28 mouse cellular contexts compared by ENCODE assay signal in genomic region chr9:37116632-37117413, GRCm38 (mm10). TPM values are rescaled to one million over a fixed set of nuclear protein-coding genes. Genes with fewer than 3 reads are reported as not detected.
A peak's percentile ranks its signal among the peaks of the same experiment; 100 is the strongest.
DNase-seq lines count a peak whose midpoint lies in the region; ATAC-seq and TF ChIP-seq lines count a peak whose summit lies in the region.
"Had no signal": no experiment of that assay in that cellular context is flagged by ENCODE, and none has a peak within 500 bp of the region (broad histone marks: within the 10 kb centered on the region; RNA-seq: fewer than 3 reads in every experiment).

No protein-coding gene starts in this region.

- H3K4me3 ChIP-seq in hindbrain, embryonic 10.5 days = no peak overlapping the region
- H3K4me3 ChIP-seq in hindbrain, embryonic 11.5 days (ENCODE audit: low read depth, low read length) = no peak overlapping the region
- H3K4me3 ChIP-seq in kidney, postnatal 0 days (replicated peaks; ENCODE audit: low read depth, low read length) = no peak overlapping the region
- no peak overlapping the region for H3K4me3 ChIP-seq in midbrain, embryonic 13.5 days (replicated peaks)
- no peak overlapping the region for H3K4me3 ChIP-seq in midbrain, embryonic 14.5 days (replicated peaks; ENCODE audit: low read depth, low read length)
- H3K4me3 ChIP-seq: embryonic facial prominence, embryonic 13.5 days; heart, embryonic 12.5 days; limb, embryonic 10.5 days; limb, embryonic 15.5 days; liver, embryonic 13.5 days; stomach, embryonic 15.5 days had no signal

- no peaks in the 10 kb centered on the region for H3K27me3 ChIP-seq in hindbrain, embryonic 10.5 days (ENCODE audit: insufficient read depth, poor library complexity, severe bottlenecking)
- H3K27me3 ChIP-seq in hindbrain, embryonic 11.5 days (ENCODE audit: control insufficient read depth, insufficient read depth, low read length) = no peaks in the 10 kb centered on the region
- H3K27me3 ChIP-seq in kidney, postnatal 0 days (ENCODE audit: insufficient read depth, low read length) = no peaks in the 10 kb centered on the region
- no peaks in the 10 kb centered on the region for H3K27me3 ChIP-seq in midbrain, embryonic 13.5 days
- no peaks in the 10 kb centered on the region for H3K27me3 ChIP-seq in midbrain, embryonic 14.5 days (ENCODE audit: control insufficient read depth, insufficient read depth, low read length)
- H3K27me3 ChIP-seq: heart, embryonic 12.5 days; liver, embryonic 13.5 days; stomach, embryonic 15.5 days had no signal

- peaks cover 59% of the 10 kb centered on the region for H3K4me1 ChIP-seq in hindbrain, embryonic 10.5 days (replicated peaks)
- H3K4me1 ChIP-seq in hindbrain, embryonic 11.5 days (replicated peaks; ENCODE audit: control insufficient read depth, insufficient read depth, low read length) = peaks cover 11% of the 10 kb centered on the region; the same call in 1 of the 2 replicates
- peaks cover under 1% of the 10 kb centered on the region; the same call in 1 of the 2 replicates for H3K4me1 ChIP-seq in kidney, postnatal 0 days (replicated peaks; ENCODE audit: insufficient read depth, low read length)
- peaks cover 47% of the 10 kb centered on the region for H3K4me1 ChIP-seq in midbrain, embryonic 13.5 days (replicated peaks)
- H3K4me1 ChIP-seq in midbrain, embryonic 14.5 days (ENCODE audit: control insufficient read depth, insufficient read depth, low read length) = peaks cover 18% of the 10 kb centered on the region; the same call in 1 of the 2 replicates
- H3K4me1 ChIP-seq: liver, embryonic 13.5 days; stomach, embryonic 15.5 days had no signal

- DNase-seq in hindbrain, embryonic 10.5 days (ENCODE audit: low spot score) = no peak
- DNase-seq in hindbrain, embryonic 11.5 days (ENCODE audit: low spot score) = no peak
- no peak for DNase-seq in kidney, postnatal 0 days (ENCODE audit: low spot score)
- DNase-seq in kidney, postnatal 4 days = no peak
- no peak for DNase-seq in midbrain, embryonic 14.5 days
- peak; percentile 37 for DNase-seq in kidney, postnatal 14 days
- DNase-seq in thymus, adult 18-20 months = no peak
- DNase-seq: adrenal gland, postnatal 10 days; cerebellum, adult 11 months; cerebellum, adult 9-10 months; cerebellum, postnatal 36 days; gastrocnemius, postnatal 36 days; heart, adult 18-20 months; layer of hippocampus, postnatal 36 days; liver, embryonic 13.5 days; lung, adult 2 months; lung, postnatal 10 days; right cerebral cortex, postnatal 25 days; thymus, postnatal 14 days had no signal

- WGBS in hindbrain, embryonic 10.5 days = 75% methylated on average over 9 of the region's 9 CpGs
- WGBS in hindbrain, embryonic 11.5 days = 70% methylated on average over 9 of the region's 9 CpGs
- WGBS in kidney, postnatal 0 days = 67% methylated on average over 9 of the region's 9 CpGs
- 49% methylated on average over 9 of the region's 9 CpGs for WGBS in midbrain, embryonic 13.5 days
- 43% methylated on average over 9 of the region's 9 CpGs for WGBS in midbrain, embryonic 14.5 days

- H3K27ac ChIP-seq in hindbrain, embryonic 10.5 days = peak overlapping the region; percentile 74
- H3K27ac ChIP-seq in hindbrain, embryonic 11.5 days (ENCODE audit: low read depth, low read length) = no peak overlapping the region
- no peak overlapping the region for H3K27ac ChIP-seq in kidney, postnatal 0 days
- H3K27ac ChIP-seq in midbrain, embryonic 13.5 days = 0 out of 2 replicates have a peak overlapping the region, but pooled peaks have one; percentile 21
- no peak overlapping the region for H3K27ac ChIP-seq in midbrain, embryonic 14.5 days (replicated peaks; ENCODE audit: low read depth, low read length)
- H3K27ac ChIP-seq: embryonic facial prominence, embryonic 13.5 days; limb, embryonic 10.5 days; limb, embryonic 15.5 days; liver, embryonic 13.5 days; macrophage; stomach, embryonic 15.5 days had no signal

- peaks cover 30% of the 10 kb centered on the region for H3K36me3 ChIP-seq in hindbrain, embryonic 10.5 days
- H3K36me3 ChIP-seq in hindbrain, embryonic 11.5 days (ENCODE audit: control insufficient read depth, insufficient read depth, low read length) = no peaks in the 10 kb centered on the region
- H3K36me3 ChIP-seq in kidney, postnatal 0 days (ENCODE audit: insufficient read depth, low read length) = no peaks in the 10 kb centered on the region
- 0 out of 2 replicates have a peak, but pooled peaks cover 2% of the 10 kb centered on the region for H3K36me3 ChIP-seq in midbrain, embryonic 13.5 days
- H3K36me3 ChIP-seq in midbrain, embryonic 14.5 days (ENCODE audit: control insufficient read depth, insufficient read depth, low read length) = no peaks in the 10 kb centered on the region
- H3K36me3 ChIP-seq: embryonic facial prominence, embryonic 13.5 days; G1E; heart, embryonic 12.5 days; limb, embryonic 10.5 days; limb, embryonic 15.5 days; liver, embryonic 13.5 days; stomach, embryonic 15.5 days had no signal

- TF ChIP-seq CTCF in kidney, postnatal 0 days (IDR thresholded peaks at IDR 0.05; ENCODE audit: low read depth) = no peak

- no peak overlapping the region for H3K9ac ChIP-seq in hindbrain, embryonic 11.5 days (ENCODE audit: low read depth, low read length)
- H3K9ac ChIP-seq in kidney, postnatal 0 days (ENCODE audit: low read depth, low read length) = no peak overlapping the region
- H3K9ac ChIP-seq in midbrain, embryonic 13.5 days (replicated peaks) = no peak overlapping the region
- no peak overlapping the region for H3K9ac ChIP-seq in midbrain, embryonic 14.5 days (replicated peaks; ENCODE audit: low read length)
- H3K9ac ChIP-seq: embryonic facial prominence, embryonic 13.5 days; heart, embryonic 12.5 days; limb, embryonic 15.5 days; liver, embryonic 13.5 days; stomach, embryonic 15.5 days had no signal

- no peaks in the 10 kb centered on the region for H3K9me3 ChIP-seq in hindbrain, embryonic 10.5 days
- H3K9me3 ChIP-seq in hindbrain, embryonic 11.5 days (ENCODE audit: control insufficient read depth, low read length) = no peaks in the 10 kb centered on the region
- no peaks in the 10 kb centered on the region for H3K9me3 ChIP-seq in kidney, postnatal 0 days (replicated peaks; ENCODE audit: low read length)
- H3K9me3 ChIP-seq in midbrain, embryonic 13.5 days = no peaks in the 10 kb centered on the region
- no peaks in the 10 kb centered on the region for H3K9me3 ChIP-seq in midbrain, embryonic 14.5 days (ENCODE audit: control insufficient read depth, low read length)
- H3K9me3 ChIP-seq: embryonic facial prominence, embryonic 13.5 days; G1E; heart, embryonic 12.5 days; limb, embryonic 10.5 days; limb, embryonic 15.5 days; liver, embryonic 13.5 days; stomach, embryonic 15.5 days had no signal

- no peak overlapping the region for H3K4me2 ChIP-seq in hindbrain, embryonic 11.5 days (replicated peaks; ENCODE audit: low read depth, low read length)
- H3K4me2 ChIP-seq in kidney, postnatal 0 days (ENCODE audit: low read length) = no peak overlapping the region
- no peak overlapping the region for H3K4me2 ChIP-seq in midbrain, embryonic 13.5 days (replicated peaks)
- H3K4me2 ChIP-seq in midbrain, embryonic 14.5 days (ENCODE audit: low read length) = no peak overlapping the region
- H3K4me2 ChIP-seq: embryonic facial prominence, embryonic 13.5 days; heart, embryonic 12.5 days; limb, embryonic 15.5 days; liver, embryonic 13.5 days; stomach, embryonic 15.5 days had no signal

- no peak for ATAC-seq in hindbrain, embryonic 11.5 days (ENCODE audit: low FRiP score)
- ATAC-seq in kidney, postnatal 0 days (replicated peaks; ENCODE audit: low FRiP score, low read depth) = peak; percentile 86
- no peak for ATAC-seq in midbrain, embryonic 13.5 days
- ATAC-seq in midbrain, embryonic 14.5 days (ENCODE audit: low FRiP score, low TSS enrichment) = no peak
- ATAC-seq: hindbrain, embryonic 16.5 days had no signal

RNA-seq across cellular contexts. Expression of gene Pknox2, which starts 30.4 kb away (rescaled TPM):
- polyA plus RNA-seq in hindbrain, embryonic 10.5 days (2016; fragmentation: Nextera tagmentation; extraction: Ambion mirVana) = 35.0 and 40.3 TPM in 2 replicates
- 16.0 and 18.8 TPM in 2 replicates for polyA plus RNA-seq in hindbrain, embryonic 11.5 days (2014; fragmentation: Nextera tagmentation; extraction: Ambion mirVana)
- 6.0 and 8.2 TPM in 2 replicates for polyA plus RNA-seq in kidney, postnatal 0 days (2015; fragmentation: Nextera tagmentation; extraction: Ambion mirVana)
- 30.1 and 33.1 TPM in 2 replicates for polyA plus RNA-seq in midbrain, embryonic 13.5 days (2015; fragmentation: Nextera tagmentation; extraction: Ambion mirVana)
- polyA plus RNA-seq in midbrain, embryonic 14.5 days (2014; fragmentation: Nextera tagmentation; extraction: Ambion mirVana) = 18.4 and 19.6 TPM in 2 replicates
- polyA plus RNA-seq: G1E, macrophage had no signal

Comparison
In these comparisons a context has a peak if more than half of its experiments do, and no peak if none do; other contexts are left out.
1. H3K27ac ChIP-seq: peak in hindbrain, embryonic 10.5 days (single experiment) and midbrain, embryonic 13.5 days (single experiment); none in hindbrain, embryonic 11.5 days (single experiment), kidney, postnatal 0 days (single experiment) and midbrain, embryonic 14.5 days (single experiment).